ENCODE assay signal across 10 mouse cellular contexts in the genomic region with DNA sequence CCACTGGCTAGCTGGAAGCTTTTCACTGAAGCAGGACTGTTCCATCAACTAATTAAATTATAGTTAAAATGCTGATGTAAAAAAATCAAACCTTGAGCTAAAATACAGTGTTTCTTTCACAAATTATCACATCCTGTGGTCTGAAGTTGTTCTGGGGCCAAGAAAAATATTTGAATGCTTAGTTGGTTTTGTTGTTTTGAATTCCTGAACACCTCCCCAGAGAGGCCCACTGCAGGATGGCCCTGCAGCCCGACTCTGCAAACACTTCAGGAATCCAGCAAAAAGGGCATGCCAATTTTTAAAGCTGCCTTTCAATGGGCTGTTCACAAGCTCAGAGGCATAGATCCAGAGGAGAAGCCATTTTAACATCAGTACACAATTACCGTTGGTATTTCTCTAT. TPM values are rescaled to one million over a fixed set of nuclear protein-coding genes. Genes with fewer than 3 reads are reported as not detected.
DNase-seq lines count a peak whose midpoint lies in the region; ATAC-seq and TF ChIP-seq lines count a peak whose summit lies in the region.
"Had no signal": no experiment of that assay in that cellular context is flagged by ENCODE, and none has a peak within 500 bp of the region (broad histone marks: within the 10 kb centered on the region; RNA-seq: fewer than 3 reads in every experiment).

No protein-coding gene starts in this region.

- no peak for TF ChIP-seq CTCF in layer of hippocampus, adult 2 months (conservative IDR thresholded peaks at IDR 0.05)
- no peak for TF ChIP-seq CTCF in brain, embryonic 14.5 days (IDR thresholded peaks at IDR 0.05; ENCODE audit: borderline replicate concordance, extremely low read depth, insufficient read depth, insufficient read length)

- 57% methylated on average over 2 of the region's 2 CpGs for WGBS in forebrain, embryonic 16.5 days

- no peak for TF ChIP-seq POLR2A in brain, embryonic 14.5 days (IDR thresholded peaks at IDR 0.05; ENCODE audit: borderline replicate concordance, extremely low read depth, insufficient read depth, insufficient read length, poor library complexity, severe bottlenecking)

- H3K4me1 ChIP-seq in forebrain, embryonic 16.5 days (replicated peaks; ENCODE audit: control insufficient read depth, insufficient read depth, low read length), result peaks cover 8% of the 10 kb centered on the region; the same call in 1 of the 2 replicates

- H3K9ac ChIP-seq in forebrain, embryonic 16.5 days (replicated peaks; ENCODE audit: low read depth, low read length), result no peak overlapping the region

- H3K27me3 ChIP-seq in forebrain, embryonic 16.5 days (replicated peaks; ENCODE audit: control insufficient read depth, insufficient read depth, low read length), result no peaks in the 10 kb centered on the region

- H3K4me2 ChIP-seq in forebrain, embryonic 16.5 days (ENCODE audit: low read length), result no peak overlapping the region

- H3K4me3 ChIP-seq in layer of hippocampus, adult 2 months, result no peak overlapping the region
- no peak overlapping the region for H3K4me3 ChIP-seq in forebrain, embryonic 16.5 days (replicated peaks; ENCODE audit: low read length)

- H3K36me3 ChIP-seq in forebrain, embryonic 16.5 days (ENCODE audit: control insufficient read depth, insufficient read depth), result no peaks in the 10 kb centered on the region

- ATAC-seq in forebrain, embryonic 16.5 days, result no peak

- DNase-seq in layer of hippocampus, adult 2 months (ENCODE audit: low spot score in 2 of 2), result no peak
- DNase-seq in layer of hippocampus, adult 9-11 months, result no peak
- DNase-seq in brain, embryonic 14.5 days (ENCODE audit: low read depth), result peak; percentile 36
- DNase-seq in heart, adult 8-10 months (ENCODE audit: low spot score), result peak; percentile 71
- DNase-seq in kidney, postnatal 4 days, result peak; percentile 22 to 37
- DNase-seq in frontal cortex, postnatal 10 days (ENCODE audit: low spot score in 2 of 2), result no peak
- DNase-seq: midbrain, embryonic 14.5 days; thymus, postnatal 36 days had no signal

- H3K9me3 ChIP-seq in forebrain, embryonic 16.5 days (ENCODE audit: control insufficient read depth, low read length), result no peaks in the 10 kb centered on the region

- H3K27ac ChIP-seq in layer of hippocampus, adult 2 months, result peak overlapping the region; percentile 81
- no peak overlapping the region for H3K27ac ChIP-seq in forebrain, embryonic 16.5 days (ENCODE audit: low read length)

RNA-seq across cellular contexts. Expression of gene Fam13c, which starts 54.2 kb away (rescaled TPM):
- total RNA-seq in layer of hippocampus, adult 2 months (2021), result 10 to 100 TPM; 83.7 to 85.8 TPM
- 10.0 and 18.7 TPM in 2 replicates for polyA plus RNA-seq in brain, embryonic 14.5 days (2012; rRNA removed)
- 1 to 10 TPM; 4.3 to 6.5 (median 5.4) TPM for total RNA-seq in heart, adult 8-10 months (2022)
- polyA plus RNA-seq in forebrain, embryonic 16.5 days (2015; fragmentation: Nextera tagmentation; extraction: Ambion mirVana), result 27.7 and 27.8 TPM in 2 replicates
- total RNA-seq: MEL had no signal

Comparison
In these comparisons a context has a peak if more than half of its experiments do, and no peak if none do; other contexts are left out.
1. DNase-seq: peak in brain, embryonic 14.5 days (single experiment), heart, adult 8-10 months (single experiment) and kidney, postnatal 4 days (2 of 2); none in layer of hippocampus, adult 2 months (0 of 2), layer of hippocampus, adult 9-11 months (single experiment) and frontal cortex, postnatal 10 days (0 of 2).
2. RNA of gene Fam13c, which starts 54.2 kb away (total RNA-seq): 83.7 to 85.8 TPM in layer of hippocampus, adult 2 months; 4.3 to 6.5 TPM in heart, adult 8-10 months; every median in the first group is over 10 times any median in the second.